In the genomic region with DNA sequence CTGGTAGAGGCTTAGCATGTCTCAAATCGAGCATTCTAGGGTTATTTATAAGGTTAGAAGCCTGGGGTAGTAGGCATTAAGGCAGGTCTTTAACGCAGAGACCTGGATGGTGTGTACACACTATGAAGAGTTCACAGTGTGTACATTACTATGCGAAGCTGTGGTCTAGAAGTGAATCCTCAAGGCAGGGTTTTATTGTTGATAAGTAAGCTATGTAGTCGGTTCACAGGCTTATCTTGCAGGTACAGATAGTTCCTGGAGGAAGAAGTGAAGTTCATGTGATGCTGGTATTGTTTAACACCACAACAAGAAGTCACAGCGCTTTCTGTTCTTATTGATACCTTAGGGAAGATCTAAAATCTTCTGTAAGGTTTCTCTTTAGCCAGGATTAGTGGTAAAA, we compare ENCODE assay signal across 21 mouse cellular contexts.
"Had no signal": no experiment of that assay in that cellular context is flagged by ENCODE, and none has a peak within 500 bp of the region (broad histone marks: within the 10 kb centered on the region; RNA-seq: fewer than 3 reads in every experiment).

No protein-coding gene starts in this region.

- H3K27me3 ChIP-seq: intestine, embryonic 15.5 days; kidney, embryonic 15.5 days; limb, embryonic 13.5 days; lung, embryonic 15.5 days; neural tube, embryonic 12.5 days; neural tube, embryonic 15.5 days had no signal

- H3K4me1 ChIP-seq: intestine, embryonic 15.5 days; kidney, embryonic 15.5 days; limb, embryonic 10.5 days; lung, embryonic 15.5 days; neural tube, embryonic 12.5 days; neural tube, embryonic 15.5 days had no signal

- H3K4me3 ChIP-seq: intestine, embryonic 15.5 days; kidney, embryonic 15.5 days; limb, embryonic 10.5 days; limb, embryonic 13.5 days; lung, embryonic 15.5 days; neural tube, embryonic 12.5 days; neural tube, embryonic 15.5 days had no signal

- ATAC-seq: intestine, embryonic 15.5 days had no signal

- H3K9ac ChIP-seq: intestine, embryonic 15.5 days; kidney, embryonic 15.5 days; limb, embryonic 13.5 days; lung, embryonic 15.5 days; neural tube, embryonic 12.5 days; neural tube, embryonic 15.5 days had no signal

- DNase-seq: kidney, adult 11 months; kidney, adult 8-10 months; kidney, postnatal 10 days; kidney, postnatal 4 days; lung, adult 18-20 months; lung, postnatal 10 days; lung, postnatal 36 days; midbrain, embryonic 14.5 days; right cerebral cortex, adult 18-20 months; right cerebral cortex, postnatal 14 days; right cerebral cortex, postnatal 4 days; thymus, adult 2 months; thymus, postnatal 25 days had no signal

- H3K36me3 ChIP-seq: intestine, embryonic 15.5 days; kidney, embryonic 15.5 days; limb, embryonic 10.5 days; limb, embryonic 13.5 days; lung, embryonic 15.5 days; neural tube, embryonic 12.5 days; neural tube, embryonic 15.5 days had no signal

- H3K27ac ChIP-seq: intestine, embryonic 15.5 days; kidney, embryonic 15.5 days; limb, embryonic 10.5 days; limb, embryonic 13.5 days; lung, embryonic 15.5 days; neural tube, embryonic 12.5 days; neural tube, embryonic 15.5 days; stomach, postnatal 0 days had no signal

- H3K9me3 ChIP-seq: intestine, embryonic 15.5 days; kidney, embryonic 15.5 days; limb, embryonic 10.5 days; limb, embryonic 13.5 days; lung, embryonic 15.5 days; neural tube, embryonic 12.5 days; neural tube, embryonic 15.5 days had no signal

- H3K4me2 ChIP-seq: intestine, embryonic 15.5 days; kidney, embryonic 15.5 days; limb, embryonic 13.5 days; lung, embryonic 15.5 days; neural tube, embryonic 12.5 days; neural tube, embryonic 15.5 days had no signal
